Mouse (Mus musculus) forebrain, embryonic 11.5 days (tissue): ENCODE data around the gene Kdelr1. TPM values are rescaled to one million over a fixed set of nuclear protein-coding genes. Genes with fewer than 3 reads are reported as not detected.

Source experiments
- polyA plus RNA-seq: library from polyadenylated mRNA; unstranded; fragments of >200 nt; fragmentation: Nextera tagmentation; extraction: Ambion mirVana; gene quantifications from 2 replicates; pipeline ENCODE4 v1.2.1, GENCODE M21; 2014

The Kdelr1 gene
- polyA plus RNA-seq, 1 experiment from 2014 or later: 69.4 TPM

Other genes with a start within 250 kb of the Kdelr1 start
- gene Rasip1, start 245.3 kb upstream of the Kdelr1 start, polyA plus RNA-seq: 6.5 and 7.3 TPM in 2 replicates
- gene Mamstr, start 232.8 kb upstream of the Kdelr1 start, polyA plus RNA-seq: 1.7 and 3.3 TPM in 2 replicates
- gene Fut2, start 206.4 kb upstream of the Kdelr1 start, polyA plus RNA-seq: 0.15 TPM in 1 of 2 replicates, not detected in the other
- 0.41 TPM in 1 of 2 replicates, not detected in the other for gene Ntn5, start 188.8 kb upstream of the Kdelr1 start, polyA plus RNA-seq
- gene Sec1, start 178.4 kb upstream of the Kdelr1 start, polyA plus RNA-seq: 0.39 and 0.52 TPM in 2 replicates
- gene Car11, start 172.9 kb upstream of the Kdelr1 start, polyA plus RNA-seq: 3.6 and 4.1 TPM in 2 replicates
- 2.9 and 3.3 TPM in 2 replicates for gene Dbp, start 167.7 kb upstream of the Kdelr1 start, polyA plus RNA-seq
- 936 and 958 TPM in 2 replicates for gene Rpl18, start 157.3 kb upstream of the Kdelr1 start, polyA plus RNA-seq
- 27.0 and 27.9 TPM in 2 replicates for gene Sphk2, start 154.8 kb upstream of the Kdelr1 start, polyA plus RNA-seq
- 0.80 and 1.2 TPM in 2 replicates for gene Fam83e, start 151.6 kb upstream of the Kdelr1 start, polyA plus RNA-seq
- not detected in 2 replicates for gene Spaca4, start 147.0 kb upstream of the Kdelr1 start, polyA plus RNA-seq
- gene Lmtk3, start 89.0 kb upstream of the Kdelr1 start, polyA plus RNA-seq: 5.2 and 6.6 TPM in 2 replicates
- gene Sult2b1, start 88.1 kb upstream of the Kdelr1 start, polyA plus RNA-seq: 1.4 and 1.6 TPM in 2 replicates
- 194 and 207 TPM in 2 replicates for gene Cyth2, start 58.2 kb upstream of the Kdelr1 start, polyA plus RNA-seq
- 0.37 and 0.45 TPM in 2 replicates for gene Kcnj14, start 48.0 kb upstream of the Kdelr1 start, polyA plus RNA-seq
- gene Grwd1, start 41.8 kb upstream of the Kdelr1 start, polyA plus RNA-seq: 84.8 and 88.2 TPM in 2 replicates
- 0.16 and 0.31 TPM in 2 replicates for gene Grin2d, start 5.6 kb downstream of the Kdelr1 start, polyA plus RNA-seq
- 1.1 and 2.1 TPM in 2 replicates for gene Syngr4, start 23.9 kb downstream of the Kdelr1 start, polyA plus RNA-seq
- 2.6 and 3.2 TPM in 2 replicates for gene Tmem143, start 24.2 kb downstream of the Kdelr1 start, polyA plus RNA-seq
- 15.2 and 20.6 TPM in 2 replicates for gene Emp3, start 48.6 kb downstream of the Kdelr1 start, polyA plus RNA-seq
- gene Ccdc114, start 51.3 kb downstream of the Kdelr1 start, polyA plus RNA-seq: 2.4 and 3.1 TPM in 2 replicates
- 0.15 and 0.20 TPM in 2 replicates for gene Abcc6, start 157.5 kb downstream of the Kdelr1 start, polyA plus RNA-seq
- 20.2 TPM in 2 replicates for gene Nomo1, start 160.9 kb downstream of the Kdelr1 start, polyA plus RNA-seq
- gene Kcnj11, start 228.0 kb downstream of the Kdelr1 start, polyA plus RNA-seq: 0.20 and 0.48 TPM in 2 replicates